In genomic region chr3:138675881-138676280, GRCm38 (mm10) we compare ENCODE assay signal across 19 mouse cellular contexts.
"Had no signal": no experiment of that assay in that cellular context is flagged by ENCODE, and none has a peak within 500 bp of the region (broad histone marks: within the 10 kb centered on the region; RNA-seq: fewer than 3 reads in every experiment).

No protein-coding gene starts in this region.

- H3K27me3 ChIP-seq: midbrain, embryonic 12.5 days; midbrain, embryonic 15.5 days; neural tube, embryonic 12.5 days; neural tube, embryonic 15.5 days; stomach, embryonic 15.5 days had no signal

- H3K27ac ChIP-seq: kidney, postnatal 0 days; layer of hippocampus, adult 2 months; left cerebral cortex, adult 2 months; liver, embryonic 14.5 days; macrophage; midbrain, embryonic 12.5 days; midbrain, embryonic 15.5 days; neural tube, embryonic 12.5 days; neural tube, embryonic 15.5 days; stomach, embryonic 15.5 days had no signal

- DNase-seq: kidney, postnatal 25 days; layer of hippocampus, postnatal 36 days; liver, postnatal 0 days; lung, embryonic 14.5 days; right cerebral cortex, adult 18-20 months; right cerebral cortex, postnatal 14 days; right cerebral cortex, postnatal 4 days; thymus, adult 18-20 months; thymus, postnatal 36 days had no signal

- H3K4me1 ChIP-seq: midbrain, embryonic 12.5 days; midbrain, embryonic 15.5 days; neural tube, embryonic 12.5 days; neural tube, embryonic 15.5 days; stomach, embryonic 15.5 days had no signal

- H3K9me3 ChIP-seq: midbrain, embryonic 12.5 days; midbrain, embryonic 15.5 days; neural tube, embryonic 12.5 days; neural tube, embryonic 15.5 days; stomach, embryonic 15.5 days had no signal

- H3K9ac ChIP-seq: liver, embryonic 14.5 days; liver, postnatal 0 days; lung, embryonic 14.5 days; midbrain, embryonic 12.5 days; midbrain, embryonic 15.5 days; neural tube, embryonic 12.5 days; neural tube, embryonic 15.5 days; stomach, embryonic 15.5 days had no signal

- H3K36me3 ChIP-seq: midbrain, embryonic 12.5 days; midbrain, embryonic 15.5 days; neural tube, embryonic 12.5 days; neural tube, embryonic 15.5 days; stomach, embryonic 15.5 days had no signal

- H3K4me3 ChIP-seq: layer of hippocampus, adult 2 months; left cerebral cortex, adult 2 months; midbrain, embryonic 12.5 days; midbrain, embryonic 15.5 days; neural tube, embryonic 12.5 days; neural tube, embryonic 15.5 days; stomach, embryonic 15.5 days had no signal
